Mouse (Mus musculus) forebrain, embryonic 10.5 days (tissue): ENCODE measurements around the gene Mt4. TPM values are rescaled to one million over a fixed set of nuclear protein-coding genes. Genes with fewer than 3 reads are reported as not detected.
"Not testable (repeated sequence)": the region's sequence is repeated elsewhere in the genome, so short reads cannot be mapped to it uniquely, and the experiment has no call there.

ENCODE experiments used
- DNase-seq: peaks from one replicate; pipeline ENCODE4 v3.0.0-alpha.2; 2017; ENCODE audit warnings: low spot score; ENCODE audit errors: extremely low spot score
- H3K27ac ChIP-seq: fragments of 300-500 bp; sonication (generic); 2 replicates; pipeline ENCODE4 v1.5.1; 2016; ENCODE audit warnings: mild to moderate bottlenecking
- H3K27me3 ChIP-seq: fragments of 300-500 bp; sonication (generic); 2 replicates; pipeline ENCODE4 v1.6.1; 2016; ENCODE audit warnings: mild to moderate bottlenecking; ENCODE audit not compliant: poor library complexity, severe bottlenecking
- H3K36me3 ChIP-seq: fragments of 300-500 bp; sonication (generic); replicated peaks from 2 replicates; pipeline ENCODE4 v1.6.1; 2016; ENCODE audit warnings: mild to moderate bottlenecking, moderate library complexity
- H3K4me1 ChIP-seq: fragments of 300-500 bp; sonication (generic); 2 replicates; pipeline ENCODE4 v1.6.1; 2016
- H3K4me3 ChIP-seq: fragments of 300-500 bp; sonication (generic); 2 replicates; pipeline ENCODE4 v1.5.1; 2016; ENCODE audit warnings: mild to moderate bottlenecking, moderate library complexity
- H3K9me3 ChIP-seq: fragments of 300-500 bp; sonication (generic); 2 replicates; pipeline ENCODE4 v1.6.1; 2016; ENCODE audit warnings: mild to moderate bottlenecking, moderate library complexity
- WGBS: fragments of 180-500 bp; shearing (Covaris S2); methylation state at CpG from one replicate; pipeline ENCODE4 v1.1.7; 2016; 5-methylcytosine and 5-hydroxymethylcytosine counted together
- polyA plus RNA-seq: library from polyadenylated mRNA; unstranded; fragments of >200 nt; fragmentation: Nextera tagmentation; extraction: Ambion mirVana; gene quantifications from 2 replicates; pipeline ENCODE4 v1.2.1, GENCODE M21; 2016

Mt4 gene
- polyA plus RNA-seq, 1 experiment from 2014 or later = not detected

DNA sequence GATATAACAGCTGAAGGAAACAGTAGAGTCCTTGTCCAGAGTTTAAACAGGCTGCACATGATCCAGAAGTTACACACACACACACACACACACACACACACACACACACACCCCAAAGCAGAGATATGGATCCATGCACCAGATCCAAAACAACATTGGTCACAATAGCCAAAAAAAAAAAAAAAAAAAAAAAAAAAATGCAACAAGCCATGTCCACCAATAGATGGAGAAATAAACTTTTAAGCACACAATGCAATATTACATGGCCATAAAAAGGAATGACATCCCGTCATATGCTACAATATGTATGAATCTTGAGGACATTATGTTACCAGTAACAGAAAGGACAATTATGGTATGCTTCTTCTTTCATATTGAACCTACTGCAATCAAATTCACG is 23.0 kb upstream of the Mt4 start:
- no peaks in the 10 kb centered on the region for H3K36me3 ChIP-seq
- H3K4me3 ChIP-seq = no peak overlapping the region
- H3K9me3 ChIP-seq = no peaks in the 10 kb centered on the region
- no peak for DNase-seq
- peaks cover 24% of the 10 kb centered on the region for H3K4me1 ChIP-seq
- 91% methylated on average over 2 of the region's 2 CpGs for whole genome bisulfite sequencing
- H3K27ac ChIP-seq = no peak overlapping the region
- no peaks in the 10 kb centered on the region for H3K27me3 ChIP-seq

DNA sequence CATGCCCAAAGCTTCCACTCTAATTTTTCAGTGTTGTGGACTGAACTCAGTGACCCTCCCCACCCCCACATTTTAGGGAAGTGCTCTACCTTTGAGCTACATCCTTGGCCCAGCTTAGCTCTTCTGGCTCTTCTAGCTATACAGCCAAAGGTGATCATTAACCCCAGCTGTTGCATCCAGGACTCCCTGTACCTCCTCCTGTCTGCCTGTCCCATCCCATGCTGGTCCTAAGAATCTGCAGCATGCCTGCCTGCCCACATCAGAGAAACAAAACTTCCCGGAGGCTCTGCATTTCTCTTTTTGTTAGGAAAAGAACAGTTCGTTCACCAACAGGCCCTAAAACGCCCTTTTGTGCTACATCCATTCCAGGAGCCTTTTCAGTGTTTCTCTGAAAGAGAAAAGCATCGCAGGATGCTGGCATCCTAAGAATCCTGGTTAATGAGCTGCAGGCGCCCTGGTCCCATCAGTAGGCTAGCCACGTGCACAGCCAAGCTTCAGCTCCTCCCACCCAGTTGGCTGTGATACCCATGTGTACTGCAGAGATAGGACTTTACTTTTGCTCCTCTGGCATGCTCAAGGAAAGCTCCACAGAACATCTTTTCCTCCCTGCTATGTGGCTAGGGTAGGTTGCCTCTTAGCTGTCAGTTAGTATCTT is 18.1 kb upstream of the Mt4 start:
- Histone ChIP-seq H3K36me3 (no peaks in the 10 kb centered on the region), H3K4me3 (peak overlapping the region; percentile 27), H3K4me1 (peaks cover 56% of the 10 kb centered on the region), H3K27ac (peak overlapping the region; percentile 89), H3K27me3 (no peaks in the 10 kb centered on the region), H3K9me3 (no peaks in the 10 kb centered on the region)
- peak; percentile 77 for DNase-seq
- WGBS = 1% methylated on average over 6 of the region's 6 CpGs

DNA sequence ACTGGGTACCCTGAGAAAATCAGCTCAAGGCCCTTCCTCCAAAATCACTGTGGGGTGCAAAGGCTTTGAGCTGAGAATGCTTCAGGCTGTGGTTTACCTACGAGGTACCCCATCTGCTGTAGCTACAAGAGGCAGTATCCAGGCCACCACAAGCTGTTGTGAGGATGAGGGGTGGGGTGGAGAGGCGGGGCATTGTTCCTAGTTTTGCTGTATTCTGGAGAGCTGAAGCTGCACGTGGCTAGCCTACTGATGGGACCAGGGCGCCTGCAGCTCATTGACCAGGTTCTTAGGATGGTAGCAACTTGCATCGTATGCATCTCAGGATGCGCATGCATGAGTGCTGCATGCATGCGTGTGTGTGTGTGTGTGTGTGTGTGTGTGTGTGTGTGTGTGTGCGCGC is 15.4 kb upstream of the Mt4 start:
- Histone ChIP-seq H3K36me3 (no peaks in the 10 kb centered on the region), H3K27me3 (no peaks in the 10 kb centered on the region), H3K4me1 (peaks cover 58% of the 10 kb centered on the region), H3K27ac (peak overlapping the region; percentile 89), H3K9me3 (no peaks in the 10 kb centered on the region), H3K4me3 (no peak overlapping the region)
- no peak for DNase-seq
- WGBS = 83% methylated on average over 9 of the region's 9 CpGs

DNA sequence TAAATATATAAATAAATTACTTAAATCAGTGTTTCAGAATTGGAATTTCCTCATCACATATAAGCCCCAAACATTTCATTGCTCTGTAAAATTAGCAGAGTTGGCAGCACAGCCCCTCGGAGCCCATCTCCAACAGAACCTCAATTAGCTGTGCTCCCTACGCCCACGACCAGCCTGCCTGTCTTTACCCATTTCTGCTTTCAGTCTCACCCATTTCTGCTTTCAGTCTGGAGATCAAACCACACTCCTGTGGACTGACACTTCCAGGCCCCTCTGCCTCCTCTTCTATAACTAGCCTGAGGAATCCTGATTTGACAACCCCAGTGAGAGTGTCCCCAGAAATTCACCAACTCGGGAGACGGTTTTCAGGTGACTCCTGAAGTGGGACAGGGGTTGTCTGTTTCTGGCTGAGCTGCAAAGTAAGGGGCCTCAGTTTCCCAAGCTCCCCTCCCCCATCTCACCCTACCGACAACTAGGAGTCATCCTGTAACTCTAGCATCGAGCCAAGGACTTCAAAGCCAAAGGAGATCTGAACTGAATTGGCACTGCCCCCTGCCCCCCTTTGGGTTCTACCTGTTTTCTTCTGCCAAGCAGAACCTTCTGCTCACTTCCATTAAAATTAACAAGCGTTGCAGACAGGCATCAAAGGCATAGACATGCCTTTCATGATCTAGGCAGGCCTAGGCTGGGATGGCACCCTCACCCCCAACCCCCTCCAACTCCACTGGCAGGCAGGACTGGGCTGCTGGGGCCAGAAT is 14.1 kb upstream of the Mt4 start:
- 74% methylated on average over 8 of the region's 8 CpGs for WGBS
- Histone ChIP-seq H3K9me3 (no peaks in the 10 kb centered on the region), H3K36me3 (no peaks in the 10 kb centered on the region), H3K4me3 (no peak overlapping the region), H3K27ac (peak overlapping the region; percentile 57; the same call in 1 of the 2 replicates), H3K27me3 (no peaks in the 10 kb centered on the region), H3K4me1 (peaks cover 55% of the 10 kb centered on the region)
- no peak for DNase-seq

DNA sequence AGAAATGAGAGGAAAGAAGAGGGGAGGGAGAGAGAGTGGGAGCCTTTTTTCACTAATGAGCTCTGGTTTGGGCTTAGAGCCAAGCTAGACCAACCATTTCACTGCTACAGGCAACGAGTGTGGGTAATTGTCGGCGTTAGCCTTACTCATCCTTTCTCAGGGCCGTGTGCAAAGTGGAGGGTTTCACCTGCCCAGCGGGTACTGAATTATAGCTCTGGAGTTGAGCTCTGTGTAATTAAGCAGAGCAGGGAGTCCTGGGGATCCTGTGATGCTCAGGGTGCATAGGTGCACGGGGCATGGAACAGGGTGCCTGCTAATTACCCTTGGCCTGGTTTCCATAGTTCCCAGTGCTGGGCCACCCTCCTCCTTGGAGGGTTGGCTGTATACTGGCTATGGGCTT is 9.3 kb upstream of the Mt4 start:
- WGBS = 86% methylated on average over 6 of the region's 6 CpGs

DNA sequence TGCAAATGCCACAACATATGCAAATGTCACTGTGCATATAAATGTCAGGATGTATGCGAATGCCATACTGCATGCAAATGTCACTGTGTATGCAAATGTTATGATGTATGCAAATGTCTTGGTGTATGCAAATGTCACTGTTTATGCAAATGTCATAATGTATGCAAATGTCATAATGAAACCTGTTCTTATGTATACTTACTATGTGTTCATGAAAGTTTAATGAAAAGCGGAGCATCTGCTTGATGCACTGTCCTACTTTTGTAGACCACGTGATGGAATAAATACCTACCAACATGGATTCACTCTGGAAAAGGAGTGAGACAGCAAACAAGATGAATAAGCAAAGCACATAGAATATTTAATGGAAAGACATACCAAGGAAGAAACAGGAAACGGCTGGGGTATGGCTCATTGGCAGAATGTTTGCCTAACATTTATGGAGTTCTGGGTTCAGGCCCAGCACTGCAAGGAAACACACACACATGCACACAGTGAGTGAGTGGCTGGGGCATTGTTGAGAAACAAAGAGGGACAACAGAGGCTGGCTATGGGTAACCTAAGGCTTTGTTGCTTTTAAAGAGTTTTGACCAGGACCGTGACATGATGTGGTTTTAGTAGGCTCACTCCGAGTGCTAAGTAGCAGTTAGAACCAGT is 7.7 kb upstream of the Mt4 start:
- Histone ChIP-seq H3K9me3 (no peaks in the 10 kb centered on the region), H3K4me3 (no peak overlapping the region), H3K27me3 (no peaks in the 10 kb centered on the region), H3K4me1 (peaks cover 4% of the 10 kb centered on the region; the same call in 1 of the 2 replicates), H3K27ac (no peak overlapping the region), H3K36me3 (no peaks in the 10 kb centered on the region)
- WGBS = 84% methylated on average over 6 of the region's 6 CpGs
- DNase-seq = no peak

More for the DNA sequence above, 9.3 kb upstream of the Mt4 start:
- H3K27me3 ChIP-seq = no peaks in the 10 kb centered on the region
- H3K27ac ChIP-seq = peak overlapping the region; percentile 6; the same call in 1 of the 2 replicates
- no peak for DNase-seq
- no peaks in the 10 kb centered on the region for H3K36me3 ChIP-seq
- H3K4me3 ChIP-seq = no peak overlapping the region
- no peaks in the 10 kb centered on the region for H3K9me3 ChIP-seq
- peaks cover 18% of the 10 kb centered on the region for H3K4me1 ChIP-seq

DNA sequence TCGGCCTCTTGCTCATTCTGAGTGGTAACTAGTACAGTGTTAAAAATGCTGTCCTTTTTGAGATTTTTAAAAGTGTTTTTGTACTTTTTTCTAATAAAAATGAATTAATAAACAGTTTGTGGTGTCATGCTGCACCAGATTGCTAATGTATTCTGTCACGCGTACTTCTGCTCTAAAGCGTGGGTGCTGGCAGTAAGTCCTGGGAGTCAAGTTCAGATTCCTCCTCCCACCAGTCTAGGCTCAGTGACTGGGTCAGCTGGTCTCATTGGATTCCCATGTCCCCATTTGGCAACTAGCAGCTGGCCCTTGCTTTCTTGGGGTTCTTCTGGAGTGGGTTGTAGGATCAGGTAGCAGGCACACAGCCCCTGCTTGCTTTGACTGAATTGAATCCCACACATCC is 6.9 kb upstream of the Mt4 start:
- Histone ChIP-seq H3K9me3 (no peaks in the 10 kb centered on the region), H3K4me1 (peaks cover 4% of the 10 kb centered on the region; the same call in 1 of the 2 replicates), H3K27ac (no peak overlapping the region), H3K27me3 (no peaks in the 10 kb centered on the region), H3K36me3 (no peaks in the 10 kb centered on the region), H3K4me3 (no peak overlapping the region)
- no peak for DNase-seq
- WGBS = 93% methylated on average over 4 of the region's 4 CpGs

DNA sequence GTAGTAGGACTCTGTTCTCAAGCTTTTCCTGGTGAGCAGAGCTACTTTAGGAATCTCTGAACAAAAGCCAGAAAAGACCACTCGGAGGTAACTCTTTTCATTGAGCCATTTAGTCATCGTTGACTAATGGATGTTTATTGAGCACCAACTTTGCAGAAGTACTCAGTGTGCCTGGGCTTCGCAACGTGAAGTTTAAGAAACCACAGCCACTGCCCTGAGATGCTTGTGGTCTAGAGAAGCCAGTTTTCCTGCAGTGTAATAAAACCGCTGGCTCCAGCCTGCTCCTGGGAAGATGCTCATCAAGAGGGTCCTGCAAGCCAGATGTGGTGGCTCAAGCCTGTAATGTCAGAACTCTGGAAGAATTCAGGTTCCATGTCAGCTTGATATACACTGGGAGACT is 4.9 kb upstream of the Mt4 start:
- Histone ChIP-seq H3K9me3 (no peaks in the 10 kb centered on the region), H3K27ac (no peak overlapping the region), H3K27me3 (no peaks in the 10 kb centered on the region), H3K4me1 (peaks cover 4% of the 10 kb centered on the region; the same call in 1 of the 2 replicates), H3K36me3 (no peaks in the 10 kb centered on the region), H3K4me3 (no peak overlapping the region)
- 82% methylated on average over 5 of the region's 5 CpGs for WGBS
- DNase-seq = no peak

DNA sequence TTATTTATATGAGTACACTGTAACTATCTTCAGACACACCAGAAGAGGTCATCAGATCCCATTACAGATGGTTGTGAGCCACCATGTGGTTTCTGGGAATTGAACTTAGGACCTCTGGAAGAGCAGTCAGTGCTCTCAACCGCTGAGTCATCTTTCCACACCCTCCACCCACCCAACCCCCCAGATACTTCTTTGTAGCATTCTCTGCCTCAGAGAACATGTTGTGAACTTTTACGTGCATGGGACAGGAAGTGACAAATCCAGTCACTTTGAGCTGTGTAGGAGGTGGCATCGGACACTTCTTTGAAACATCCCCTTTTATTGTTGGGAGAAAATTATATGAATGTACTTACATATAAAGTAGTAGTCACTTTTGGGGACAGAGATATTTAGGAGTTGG is 2.4 kb upstream of the Mt4 start:
- not testable (repeated sequence) for H3K36me3 ChIP-seq, H3K9me3 ChIP-seq, H3K4me3 ChIP-seq, H3K27ac ChIP-seq, H3K4me1 ChIP-seq, H3K27me3 ChIP-seq, DNase-seq
- WGBS = 80% methylated on average over 3 of the region's 3 CpGs

DNA sequence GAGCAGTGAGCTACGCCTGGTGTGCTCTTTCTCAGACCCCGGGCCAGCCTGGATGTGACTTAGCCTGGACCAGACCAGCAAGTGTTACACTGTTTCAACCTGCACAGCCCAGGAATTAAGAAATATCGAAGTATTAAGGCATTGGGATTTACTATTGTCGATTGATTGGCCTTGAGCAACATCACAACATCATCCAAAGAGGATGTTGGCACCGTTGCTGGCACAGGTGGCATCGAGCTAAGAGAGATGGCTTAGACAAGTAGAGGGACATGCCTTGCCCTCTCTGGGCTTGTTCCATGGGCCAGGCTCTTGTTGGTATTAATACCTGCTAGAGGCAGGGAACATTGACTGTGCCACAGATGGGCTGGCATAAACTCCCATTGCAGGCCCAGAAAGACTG is 1.4 kb upstream of the Mt4 start:
- DNase-seq = no peak
- 93% methylated on average over 6 of the region's 6 CpGs for WGBS
- Histone ChIP-seq H3K4me3 (no peak overlapping the region), H3K4me1 (no peaks in the 10 kb centered on the region), H3K27me3 (no peaks in the 10 kb centered on the region), H3K9me3 (no peaks in the 10 kb centered on the region), H3K27ac (no peak overlapping the region), H3K36me3 (no peaks in the 10 kb centered on the region)

DNA sequence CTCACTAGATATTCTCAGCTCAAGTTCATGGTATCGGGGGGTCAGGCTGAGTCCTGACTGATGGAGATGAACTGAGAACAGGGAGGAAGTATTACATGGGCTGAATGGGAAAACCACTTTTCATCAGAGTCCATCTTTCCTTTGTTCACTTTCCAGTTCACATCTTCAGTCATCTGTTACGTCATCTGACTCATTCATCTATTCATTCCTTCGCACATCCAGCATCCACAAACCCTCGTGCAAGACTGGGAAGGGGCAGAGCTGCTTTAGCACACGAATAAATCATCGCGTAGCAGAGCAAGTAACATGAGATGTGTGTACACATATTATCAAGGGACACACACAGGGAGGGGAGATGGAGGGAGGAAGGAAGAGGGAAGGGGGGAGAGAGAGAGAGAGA is 805 bp upstream of the Mt4 start:
- 86% methylated on average over 7 of the region's 7 CpGs for WGBS
- H3K4me1 ChIP-seq = no peaks in the 10 kb centered on the region
- H3K36me3 ChIP-seq = no peaks in the 10 kb centered on the region

DNA sequence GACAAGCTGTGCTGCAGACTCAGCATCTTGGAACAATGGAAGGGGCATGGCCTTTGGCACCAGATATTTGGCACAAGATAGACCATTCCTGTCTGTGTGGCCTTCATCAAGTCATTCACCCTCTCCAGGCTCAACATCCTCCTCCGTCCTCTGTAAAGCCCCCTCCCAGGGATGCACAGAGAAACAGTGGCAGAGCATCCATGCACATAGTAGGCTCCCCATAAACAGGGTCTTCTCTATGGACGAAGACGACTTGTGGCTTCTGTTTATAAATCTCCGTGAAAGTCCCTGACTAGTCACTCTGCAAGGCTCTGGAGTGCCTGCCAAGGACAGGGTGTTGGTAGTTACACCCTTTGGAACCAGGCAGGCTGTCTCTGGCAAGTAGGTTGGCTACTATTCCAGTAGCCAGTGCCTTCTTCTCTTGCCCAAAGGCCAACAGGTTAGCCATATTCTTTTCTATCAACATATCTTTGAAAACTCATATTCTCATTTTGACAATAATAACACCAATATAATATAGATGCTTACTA is 3.3 kb downstream of the Mt4 start:
- Histone ChIP-seq H3K4me3 (no peak overlapping the region), H3K36me3 (no peaks in the 10 kb centered on the region), H3K9me3 (no peaks in the 10 kb centered on the region), H3K27me3 (no peaks in the 10 kb centered on the region), H3K27ac (no peak overlapping the region), H3K4me1 (no peaks in the 10 kb centered on the region)
- no peak for DNase-seq
- WGBS = 88% methylated on average over 4 of the region's 4 CpGs

More for the DNA sequence above, 805 bp upstream of the Mt4 start:
- no peak for DNase-seq
- Histone ChIP-seq H3K9me3 (no peaks in the 10 kb centered on the region), H3K27ac (no peak overlapping the region), H3K27me3 (no peaks in the 10 kb centered on the region), H3K4me3 (no peak overlapping the region)

DNA sequence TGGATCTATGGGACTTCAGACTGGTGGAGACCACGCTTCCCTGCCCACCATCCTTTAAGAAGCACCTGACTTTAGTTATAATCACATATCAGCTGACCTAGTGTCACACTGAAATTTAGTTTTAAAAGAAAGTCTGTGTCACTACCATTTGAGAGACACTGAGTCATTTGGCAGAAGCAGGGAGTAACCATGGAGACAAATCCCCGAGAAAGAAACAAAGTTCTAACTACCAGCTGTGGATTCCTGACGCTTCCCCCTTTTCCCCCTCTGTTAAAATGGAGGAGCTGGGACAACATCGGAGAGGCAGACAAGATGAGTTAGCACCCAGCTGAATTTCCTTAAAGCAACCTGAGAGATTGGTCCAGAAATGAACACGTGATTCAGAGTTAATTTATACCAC is 11.2 kb downstream of the Mt4 start:
- WGBS = 46% methylated on average over 5 of the region's 5 CpGs
- Histone ChIP-seq H3K27me3 (peaks cover 25% of the 10 kb centered on the region), H3K27ac (no peak overlapping the region), H3K4me1 (peaks cover 21% of the 10 kb centered on the region), H3K4me3 (no peak overlapping the region), H3K36me3 (no peaks in the 10 kb centered on the region), H3K9me3 (no peaks in the 10 kb centered on the region)
- DNase-seq = no peak
